Comparison of ENCODE assay signal across 28 mouse cellular contexts in the genomic region with DNA sequence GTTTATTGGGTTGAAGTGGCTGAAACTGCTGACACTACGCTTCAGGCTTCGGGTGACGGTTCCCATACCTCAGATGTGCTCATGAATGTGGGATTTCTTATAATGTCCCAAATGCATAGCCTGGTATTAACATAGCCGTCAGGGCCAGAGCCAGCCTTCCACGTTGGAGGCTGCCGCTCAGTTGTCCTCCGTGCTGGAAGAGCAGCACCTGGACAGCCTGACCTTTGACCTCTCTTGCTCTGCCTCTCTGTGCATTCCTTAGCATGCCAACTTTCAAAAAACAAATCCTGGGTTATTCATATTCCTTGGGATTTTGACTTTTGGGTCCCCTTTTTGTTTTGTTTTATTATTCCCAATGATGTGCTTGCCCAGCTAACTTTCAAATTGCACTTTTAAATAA. TPM values are rescaled to one million over a fixed set of nuclear protein-coding genes. Genes with fewer than 3 reads are reported as not detected.
DNase-seq lines count a peak whose midpoint lies in the region; ATAC-seq lines count a peak whose summit lies in the region.
"Had no signal": no experiment of that assay in that cellular context is flagged by ENCODE, and none has a peak within 500 bp of the region (broad histone marks: within the 10 kb centered on the region; RNA-seq: fewer than 3 reads in every experiment).

No protein-coding gene starts in this region.

- no peak overlapping the region for H3K9ac ChIP-seq in kidney, embryonic 16.5 days (replicated peaks; ENCODE audit: low read length)
- H3K9ac ChIP-seq in midbrain, embryonic 15.5 days: no peak overlapping the region
- no peak overlapping the region for H3K9ac ChIP-seq in forebrain, embryonic 13.5 days
- no peak overlapping the region for H3K9ac ChIP-seq in neural tube, embryonic 15.5 days (replicated peaks)
- H3K9ac ChIP-seq: hindbrain, embryonic 15.5 days; limb, embryonic 13.5 days; liver, embryonic 14.5 days; lung, embryonic 14.5 days had no signal

- no peak overlapping the region for H3K27ac ChIP-seq in kidney, embryonic 16.5 days (ENCODE audit: low read length)
- peak overlapping the region; percentile 23; the same call in 1 of the 2 replicates for H3K27ac ChIP-seq in midbrain, embryonic 15.5 days
- H3K27ac ChIP-seq in midbrain, embryonic 10.5 days (replicated peaks): no peak overlapping the region
- H3K27ac ChIP-seq in forebrain, embryonic 13.5 days: peak overlapping the region; percentile 48; the same call in 1 of the 2 replicates
- H3K27ac ChIP-seq in neural tube, embryonic 15.5 days (replicated peaks): peak overlapping the region; percentile 29; the same call in 1 of the 2 replicates
- H3K27ac ChIP-seq: kidney, postnatal 0 days; liver, embryonic 14.5 days had no signal

- H3K4me1 ChIP-seq in kidney, embryonic 16.5 days (ENCODE audit: insufficient read depth, low read length): peaks cover 22% of the 10 kb centered on the region
- H3K4me1 ChIP-seq in midbrain, embryonic 15.5 days: peaks cover 52% of the 10 kb centered on the region
- H3K4me1 ChIP-seq in midbrain, embryonic 10.5 days: peaks cover 41% of the 10 kb centered on the region
- H3K4me1 ChIP-seq in forebrain, embryonic 13.5 days: peaks cover 75% of the 10 kb centered on the region
- H3K4me1 ChIP-seq in neural tube, embryonic 15.5 days: peaks cover 51% of the 10 kb centered on the region

- H3K36me3 ChIP-seq in kidney, embryonic 16.5 days (ENCODE audit: insufficient read depth, low read length): peaks cover 34% of the 10 kb centered on the region
- H3K36me3 ChIP-seq in midbrain, embryonic 15.5 days (replicated peaks): no peaks in the 10 kb centered on the region; the same call in 1 of the 2 replicates
- peaks cover 90% of the 10 kb centered on the region for H3K36me3 ChIP-seq in midbrain, embryonic 10.5 days
- peaks cover 54% of the 10 kb centered on the region for H3K36me3 ChIP-seq in forebrain, embryonic 13.5 days (ENCODE audit: poor library complexity, severe bottlenecking)
- H3K36me3 ChIP-seq in neural tube, embryonic 15.5 days: peaks cover 29% of the 10 kb centered on the region
- H3K36me3 ChIP-seq: hindbrain, embryonic 15.5 days had no signal

- no peak overlapping the region for H3K4me2 ChIP-seq in kidney, embryonic 16.5 days (replicated peaks; ENCODE audit: low read depth, low read length)
- H3K4me2 ChIP-seq in midbrain, embryonic 15.5 days: no peak overlapping the region
- no peak overlapping the region for H3K4me2 ChIP-seq in forebrain, embryonic 13.5 days
- no peak overlapping the region for H3K4me2 ChIP-seq in neural tube, embryonic 15.5 days
- H3K4me2 ChIP-seq: hindbrain, embryonic 15.5 days; limb, embryonic 13.5 days; lung, embryonic 14.5 days; midbrain, embryonic 11.5 days had no signal

- ATAC-seq in kidney, embryonic 16.5 days (ENCODE audit: low FRiP score, low TSS enrichment): no peak
- no peak for ATAC-seq in midbrain, embryonic 15.5 days (replicated peaks)
- ATAC-seq in forebrain, embryonic 13.5 days: no peak
- ATAC-seq in neural tube, embryonic 15.5 days (ENCODE audit: low FRiP score): no peak
- ATAC-seq: activated CD4-positive, CD25-positive, alpha-beta regulatory T cell, adult 4 months; inflammation-experienced regulatory T-cells, adult 6 months had no signal

- peak; percentile 37 for DNase-seq in kidney, adult 9 months
- DNase-seq in midbrain, embryonic 10.5 days (ENCODE audit: low spot score): no peak
- no peak for DNase-seq in frontal cortex, postnatal 36 days (ENCODE audit: low spot score in 2 of 2)
- DNase-seq: adrenal gland, adult 2 months; adrenal gland, postnatal 36 days; B cell, adult 2 months; cerebellum, adult 18-20 months; cerebellum, postnatal 10 days; gastrocnemius, postnatal 14 days; heart, postnatal 14 days; kidney, adult 11 months; lung, embryonic 14.5 days; lung, postnatal 14 days; right cerebral cortex, postnatal 4 days; thymus, postnatal 4 days had no signal

- no peaks in the 10 kb centered on the region for H3K9me3 ChIP-seq in kidney, embryonic 16.5 days (ENCODE audit: low read length)
- no peaks in the 10 kb centered on the region for H3K9me3 ChIP-seq in midbrain, embryonic 15.5 days
- H3K9me3 ChIP-seq in midbrain, embryonic 10.5 days (replicated peaks): no peaks in the 10 kb centered on the region
- no peaks in the 10 kb centered on the region for H3K9me3 ChIP-seq in forebrain, embryonic 13.5 days (replicated peaks)
- H3K9me3 ChIP-seq in neural tube, embryonic 15.5 days (replicated peaks): no peaks in the 10 kb centered on the region
- H3K9me3 ChIP-seq: hindbrain, embryonic 10.5 days; hindbrain, embryonic 15.5 days; limb, embryonic 13.5 days had no signal

- no peak overlapping the region for H3K4me3 ChIP-seq in kidney, embryonic 16.5 days (ENCODE audit: low read length)
- no peak overlapping the region for H3K4me3 ChIP-seq in midbrain, embryonic 15.5 days
- no peak overlapping the region for H3K4me3 ChIP-seq in midbrain, embryonic 10.5 days
- no peak overlapping the region for H3K4me3 ChIP-seq in forebrain, embryonic 13.5 days
- no peak overlapping the region for H3K4me3 ChIP-seq in neural tube, embryonic 15.5 days (replicated peaks)
- H3K4me3 ChIP-seq: hindbrain, embryonic 10.5 days; hindbrain, embryonic 15.5 days; limb, embryonic 13.5 days; myocyte had no signal

- no peaks in the 10 kb centered on the region for H3K27me3 ChIP-seq in kidney, embryonic 16.5 days (ENCODE audit: insufficient read depth, low read length)
- no peaks in the 10 kb centered on the region for H3K27me3 ChIP-seq in midbrain, embryonic 15.5 days (replicated peaks)
- no peaks in the 10 kb centered on the region for H3K27me3 ChIP-seq in midbrain, embryonic 10.5 days (ENCODE audit: low read depth, poor library complexity, severe bottlenecking)
- H3K27me3 ChIP-seq in forebrain, embryonic 13.5 days: no peaks in the 10 kb centered on the region
- H3K27me3 ChIP-seq in neural tube, embryonic 15.5 days (replicated peaks): no peaks in the 10 kb centered on the region
- H3K27me3 ChIP-seq: hindbrain, embryonic 15.5 days; limb, embryonic 13.5 days had no signal

- WGBS in kidney, embryonic 16.5 days: 83% methylated on average over 7 of the region's 7 CpGs
- WGBS in midbrain, embryonic 15.5 days: 75% methylated on average over 7 of the region's 7 CpGs
- WGBS in midbrain, embryonic 10.5 days: 92% methylated on average over 7 of the region's 7 CpGs
- 71% methylated on average over 7 of the region's 7 CpGs for WGBS in forebrain, embryonic 13.5 days
- WGBS in neural tube, embryonic 15.5 days: 67% methylated on average over 7 of the region's 7 CpGs

RNA-seq across cellular contexts. Expression of a gene that starts 41.1 kb away (rescaled TPM):
- polyA plus RNA-seq in kidney, embryonic 16.5 days (2015; fragmentation: Nextera tagmentation; extraction: Ambion mirVana): 8.2 and 9.1 TPM in 2 replicates
- polyA plus RNA-seq in midbrain, embryonic 15.5 days (2015; fragmentation: Nextera tagmentation; extraction: Ambion mirVana): 4.0 and 4.3 TPM in 2 replicates
- polyA plus RNA-seq in midbrain, embryonic 10.5 days (2016; fragmentation: Nextera tagmentation; extraction: Ambion mirVana): 5.2 and 7.4 TPM in 2 replicates
- polyA plus RNA-seq in forebrain, embryonic 13.5 days (2015; fragmentation: Nextera tagmentation; extraction: Ambion mirVana): 2.5 and 3.4 TPM in 2 replicates
- 3.0 and 4.1 TPM in 2 replicates for polyA plus RNA-seq in neural tube, embryonic 15.5 days (2015; fragmentation: Nextera tagmentation; extraction: Ambion mirVana)

RNA-seq across cellular contexts. Expression of a gene that starts 44.6 kb away (rescaled TPM):
- 70.9 and 78.0 TPM in 2 replicates for polyA plus RNA-seq in kidney, embryonic 16.5 days (2015; fragmentation: Nextera tagmentation; extraction: Ambion mirVana)
- 114 and 118 TPM in 2 replicates for polyA plus RNA-seq in midbrain, embryonic 15.5 days (2015; fragmentation: Nextera tagmentation; extraction: Ambion mirVana)
- 78.2 and 92.5 TPM in 2 replicates for polyA plus RNA-seq in midbrain, embryonic 10.5 days (2016; fragmentation: Nextera tagmentation; extraction: Ambion mirVana)
- 114 and 115 TPM in 2 replicates for polyA plus RNA-seq in forebrain, embryonic 13.5 days (2015; fragmentation: Nextera tagmentation; extraction: Ambion mirVana)
- 92.6 and 102 TPM in 2 replicates for polyA plus RNA-seq in neural tube, embryonic 15.5 days (2015; fragmentation: Nextera tagmentation; extraction: Ambion mirVana)

RNA-seq across cellular contexts. Expression of a gene that starts 56.5 kb away (rescaled TPM):
- 7.1 and 8.6 TPM in 2 replicates for polyA plus RNA-seq in kidney, embryonic 16.5 days (2015; fragmentation: Nextera tagmentation; extraction: Ambion mirVana)
- polyA plus RNA-seq in midbrain, embryonic 15.5 days (2015; fragmentation: Nextera tagmentation; extraction: Ambion mirVana): 0.71 and 1.2 TPM in 2 replicates
- 0.37 and 0.48 TPM in 2 replicates for polyA plus RNA-seq in midbrain, embryonic 10.5 days (2016; fragmentation: Nextera tagmentation; extraction: Ambion mirVana)
- polyA plus RNA-seq in forebrain, embryonic 13.5 days (2015; fragmentation: Nextera tagmentation; extraction: Ambion mirVana): 0.50 and 0.52 TPM in 2 replicates
- polyA plus RNA-seq in neural tube, embryonic 15.5 days (2015; fragmentation: Nextera tagmentation; extraction: Ambion mirVana): 1.6 and 3.0 TPM in 2 replicates

Comparison
In these comparisons a context has a peak if more than half of its experiments do, and no peak if none do; other contexts are left out.
1. H3K27ac ChIP-seq: peak in midbrain, embryonic 15.5 days (single experiment), forebrain, embryonic 13.5 days (single experiment) and neural tube, embryonic 15.5 days (single experiment); none in kidney, embryonic 16.5 days (single experiment) and midbrain, embryonic 10.5 days (single experiment).